Mouse (Mus musculus) cerebellum, adult 2 months (tissue): Measurements from ENCODE around the gene Wdr62.

Experiments used
- CTCF ChIP-seq: fragments of 200-500 bp; IDR thresholded peaks from 2 replicates; pipeline ENCODE4 v1.5.1; 2011; ENCODE audit warnings: low read depth, mild to moderate bottlenecking, control low read depth, low read length, moderate library complexity, borderline replicate concordance; ENCODE audit not compliant: insufficient read depth
- POLR2A ChIP-seq: fragments of 200-500 bp; IDR thresholded peaks from 2 replicates; pipeline ENCODE4 v1.6.1; 2011; ENCODE audit warnings: low read length, control low read depth, borderline replicate concordance; ENCODE audit not compliant: insufficient read depth

DNA sequence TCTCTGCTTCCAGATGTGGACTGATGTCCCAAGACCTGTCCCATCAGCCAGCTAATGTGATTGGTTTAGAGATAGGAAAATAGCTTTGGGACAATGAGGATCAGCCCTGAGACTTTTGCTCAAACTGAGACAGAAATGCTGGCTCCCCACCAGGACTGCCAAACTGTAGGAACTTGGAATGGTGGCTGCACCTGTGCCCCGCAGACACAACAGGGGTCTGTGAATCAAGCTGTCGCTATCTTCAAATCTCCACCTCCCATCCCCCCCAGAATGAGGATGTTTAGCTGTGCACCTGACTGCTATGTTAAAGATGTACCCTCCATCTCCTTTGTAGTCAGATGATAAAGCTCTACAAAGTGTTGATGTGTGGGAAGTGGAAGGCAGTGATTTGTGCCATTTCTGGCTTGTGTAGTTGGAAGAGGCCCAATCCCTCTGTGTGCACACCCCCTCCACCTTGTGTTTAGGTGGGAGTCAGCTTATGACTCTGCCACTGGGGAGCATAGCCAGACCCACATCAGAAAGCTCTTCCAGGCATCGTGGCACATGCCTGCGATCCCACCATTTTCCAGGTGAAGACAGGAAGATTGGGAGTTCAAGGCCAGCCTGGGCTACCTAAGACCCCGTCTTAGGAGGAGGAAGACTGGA lies 44.2 kb upstream of the Wdr62 start:
- no peak for TF ChIP-seq CTCF
- no peak for TF ChIP-seq POLR2A
